Mouse (Mus musculus): Measurements from ENCODE around the gene Pus10.

Gene Pus10

GRCm38 (mm10) chr11:23665311-23665786 is at the start of gene Pus10:
TSS of gene Pus10 (plus strand) at chr11:23665674.
- DNase-seq (ENCODE audit: low spot score in 2 of 2): peak in 1 of 2 experiments; percentile 21

GRCm38 (mm10) chr11:23618995-23619394 is 46.5 kb upstream of the Pus10 start:
- no peak for DNase-seq (ENCODE audit: low spot score in 2 of 2)

GRCm38 (mm10) chr11:23630664-23631063 is 34.8 kb upstream of the Pus10 start:
- DNase-seq (ENCODE audit: low spot score in 2 of 2): no peak

- peak; percentile 64 to 81 for DNase-seq (ENCODE audit: low spot score in 2 of 2)
Observed at GRCm38 (mm10) chr11:23632945-23633878, 32.3 kb upstream of the Pus10 start, which contains the start of gene 0610010F05Rik. TSS of gene 0610010F05Rik (minus strand) at chr11:23633639.

- no peak for DNase-seq (ENCODE audit: low spot score in 2 of 2)
Observed at GRCm38 (mm10) chr11:23633879-23634215, 31.6 kb upstream of the Pus10 start.

- no peak for DNase-seq (ENCODE audit: low spot score in 2 of 2)
Observed at GRCm38 (mm10) chr11:23634573-23634972, 30.9 kb upstream of the Pus10 start.

- DNase-seq (ENCODE audit: low spot score in 2 of 2): no peak
Observed at GRCm38 (mm10) chr11:23647431-23647830, 18.0 kb upstream of the Pus10 start.

- DNase-seq (ENCODE audit: low spot score in 2 of 2): no peak
Observed at GRCm38 (mm10) chr11:23647835-23648234, 17.6 kb upstream of the Pus10 start.

GRCm38 (mm10) chr11:23653666-23654065 is 11.8 kb upstream of the Pus10 start:
- no peak for DNase-seq (ENCODE audit: low spot score in 2 of 2)

- no peak for DNase-seq (ENCODE audit: low spot score in 2 of 2)
Observed at GRCm38 (mm10) chr11:23657791-23658190, 7.7 kb upstream of the Pus10 start.

- no peak for DNase-seq (ENCODE audit: low spot score in 2 of 2)
Observed at GRCm38 (mm10) chr11:23664232-23664631, 1.2 kb upstream of the Pus10 start.

GRCm38 (mm10) chr11:23665798-23666501 is 476 bp downstream of the Pus10 start, which contains the start of gene Pex13:
TSS of gene Pex13 (minus strand) at chr11:23665959.
- DNase-seq (ENCODE audit: low spot score in 2 of 2): peak; percentile 89 to 93

- no peak for DNase-seq (ENCODE audit: low spot score in 2 of 2)
Observed at GRCm38 (mm10) chr11:23666526-23666925, 1.1 kb downstream of the Pus10 start.

- DNase-seq (ENCODE audit: low spot score in 2 of 2): no peak
Observed at GRCm38 (mm10) chr11:23667128-23667527, 1.7 kb downstream of the Pus10 start.

- DNase-seq (ENCODE audit: low spot score in 2 of 2): no peak
Observed at GRCm38 (mm10) chr11:23672256-23672749, 6.8 kb downstream of the Pus10 start.

- no peak for DNase-seq (ENCODE audit: low spot score in 2 of 2)
Observed at GRCm38 (mm10) chr11:23676100-23676499, 10.6 kb downstream of the Pus10 start.

- peak in 1 of 2 experiments; percentile 38 for DNase-seq (ENCODE audit: low spot score in 2 of 2)
Observed at GRCm38 (mm10) chr11:23679044-23679642, 13.7 kb downstream of the Pus10 start.

- no peak for DNase-seq (ENCODE audit: low spot score in 2 of 2)
Observed at GRCm38 (mm10) chr11:23680435-23680950, 15.0 kb downstream of the Pus10 start.

- DNase-seq (ENCODE audit: low spot score in 2 of 2): no peak
Observed at GRCm38 (mm10) chr11:23682561-23682960, 17.1 kb downstream of the Pus10 start.

- no peak for DNase-seq (ENCODE audit: low spot score in 2 of 2)
Observed at GRCm38 (mm10) chr11:23686671-23687070, 21.2 kb downstream of the Pus10 start.

GRCm38 (mm10) chr11:23688060-23688459 is 22.6 kb downstream of the Pus10 start:
- no peak for DNase-seq (ENCODE audit: low spot score in 2 of 2)

GRCm38 (mm10) chr11:23693286-23693685 is 27.8 kb downstream of the Pus10 start:
- no peak for DNase-seq (ENCODE audit: low spot score in 2 of 2)

All from frontal cortex, postnatal 10 days (tissue).